Mouse (Mus musculus) hindbrain, embryonic 16.5 days (tissue): Measurements from ENCODE around the gene Bcl7c. TPM values are rescaled to one million over a fixed set of nuclear protein-coding genes. Genes with fewer than 3 reads are reported as not detected.

ENCODE experiments used
- ATAC-seq: fragments of 200-750 bp; cut with Nextera tagmentation; 2 replicates; pipeline ENCODE4 v1.8.0; 2017; ENCODE audit warnings: moderate TSS enrichment, moderate library complexity
- H3K27ac ChIP-seq: fragments of 300-500 bp; sonication (generic); 2 replicates; pipeline ENCODE4 v1.5.1; 2014; ENCODE audit warnings: low read depth, mild to moderate bottlenecking, control low read depth, low read length, moderate library complexity
- H3K27me3 ChIP-seq: fragments of 300-500 bp; sonication (generic); replicated peaks from 2 replicates; pipeline ENCODE4 v1.6.1; 2014; ENCODE audit warnings: low read length; ENCODE audit not compliant: control insufficient read depth, insufficient read depth
- H3K36me3 ChIP-seq: fragments of 300-500 bp; sonication (generic); 2 replicates; pipeline ENCODE4 v1.6.1; 2014; ENCODE audit warnings: mild to moderate bottlenecking, low read length, moderate library complexity, mixed read lengths; ENCODE audit not compliant: control insufficient read depth, insufficient read depth
- H3K4me1 ChIP-seq: fragments of 300-500 bp; sonication (generic); 2 replicates; pipeline ENCODE4 v1.6.1; 2014; ENCODE audit warnings: low read depth, low read length; ENCODE audit not compliant: control insufficient read depth, insufficient read depth
- H3K4me2 ChIP-seq: fragments of 300-500 bp; sonication (generic); 2 replicates; pipeline ENCODE4 v1.6.1; 2014; ENCODE audit warnings: mild to moderate bottlenecking, low read length, control low read depth, moderate library complexity
- H3K4me3 ChIP-seq: fragments of 300-500 bp; sonication (generic); 2 replicates; pipeline ENCODE4 v1.5.1; 2014; ENCODE audit warnings: mild to moderate bottlenecking, low read length, control low read depth, moderate library complexity
- H3K9ac ChIP-seq: fragments of 300-500 bp; sonication (generic); 2 replicates; pipeline ENCODE4 v1.6.1; 2014; ENCODE audit warnings: low read depth, mild to moderate bottlenecking, control low read depth, low read length, moderate library complexity
- H3K9me3 ChIP-seq: fragments of 300-500 bp; sonication (generic); 2 replicates; pipeline ENCODE4 v1.6.1; 2014; ENCODE audit warnings: mild to moderate bottlenecking, low read length, moderate library complexity; ENCODE audit not compliant: control insufficient read depth
- whole genome bisulfite sequencing: fragments of 180-500 bp; shearing (Covaris S2); extraction: QIAGEN DNeasy Blood & Tissue Kit; methylation state at CpG from one replicate; pipeline ENCODE4 v1.1.7; 2014; 5-methylcytosine and 5-hydroxymethylcytosine counted together
- polyA plus RNA-seq: library from polyadenylated mRNA; unstranded; fragments of >200 nt; fragmentation: Nextera tagmentation; extraction: Ambion mirVana; gene quantifications from 2 replicates; pipeline ENCODE4 v1.2.1, GENCODE M21; 2015

Bcl7c gene
- polyA plus RNA-seq, 1 experiment from 2014 or later = 41.9 TPM

- H3K9me3 ChIP-seq = no peaks in the 10 kb centered on the region
- WGBS = 24% methylated on average over 2 of the region's 2 CpGs
- no peak for ATAC-seq
Measured at GRCm38 (mm10) chr7:127725490-127725889, 16.8 kb upstream of the Bcl7c start.

GRCm38 (mm10) chr7:127719258-127719657, 10.5 kb upstream of the Bcl7c start:
- ATAC-seq = no peak
- no peaks in the 10 kb centered on the region for H3K36me3 ChIP-seq
- H3K27ac ChIP-seq = no peak overlapping the region
- H3K9ac ChIP-seq = no peak overlapping the region
- H3K4me1 ChIP-seq = peaks cover 7% of the 10 kb centered on the region
- H3K4me3 ChIP-seq = no peak overlapping the region
- no peaks in the 10 kb centered on the region for H3K27me3 ChIP-seq
- no peaks in the 10 kb centered on the region for H3K9me3 ChIP-seq
- WGBS = 87% methylated on average over 6 of the region's 6 CpGs
- H3K4me2 ChIP-seq = no peak overlapping the region

More at GRCm38 (mm10) chr7:127725490-127725889, 16.8 kb upstream of the Bcl7c start:
- no peak overlapping the region for H3K9ac ChIP-seq
- H3K4me3 ChIP-seq = no peak overlapping the region
- H3K36me3 ChIP-seq = no peaks in the 10 kb centered on the region
- no peak overlapping the region for H3K27ac ChIP-seq
- no peaks in the 10 kb centered on the region for H3K4me1 ChIP-seq
- no peaks in the 10 kb centered on the region for H3K27me3 ChIP-seq
- H3K4me2 ChIP-seq = no peak overlapping the region

GRCm38 (mm10) chr7:127718339-127718738, 9.6 kb upstream of the Bcl7c start:
- Histone ChIP-seq H3K36me3 (no peaks in the 10 kb centered on the region), H3K4me1 (peaks cover 7% of the 10 kb centered on the region), H3K9me3 (no peaks in the 10 kb centered on the region), H3K27me3 (no peaks in the 10 kb centered on the region), H3K4me3 (no peak overlapping the region), H3K27ac (no peak overlapping the region), H3K9ac (no peak overlapping the region), H3K4me2 (no peak overlapping the region)
- no peak for ATAC-seq
- WGBS = 88% methylated on average over 6 of the region's 6 CpGs

DNA sequence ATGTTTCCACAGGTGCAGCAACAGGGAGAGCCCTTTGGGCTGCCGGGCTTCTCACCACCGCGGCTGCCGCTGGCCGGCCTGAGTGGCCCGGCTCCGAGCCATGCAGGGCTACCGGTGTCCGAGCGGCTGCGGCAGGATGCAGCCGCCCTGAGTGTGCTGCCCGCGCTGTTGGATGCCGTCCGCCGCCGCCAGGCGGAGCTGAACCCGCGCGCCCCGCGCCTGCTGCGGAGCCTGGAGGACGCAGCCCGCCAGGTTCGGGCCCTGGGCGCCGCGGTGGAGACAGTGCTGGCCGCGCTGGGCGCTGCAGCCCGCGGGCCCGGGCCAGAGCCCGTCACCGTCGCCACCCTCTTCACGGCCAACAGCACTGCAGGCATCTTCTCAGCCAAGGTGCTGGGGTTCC, 8.3 kb upstream of the Bcl7c start:
- H3K4me1 ChIP-seq = peaks cover 12% of the 10 kb centered on the region
- peak; percentile 44 for ATAC-seq
- peak overlapping the region; percentile 75 for H3K9ac ChIP-seq
- H3K4me2 ChIP-seq = peak overlapping the region; percentile 81
- no peaks in the 10 kb centered on the region for H3K27me3 ChIP-seq
- no peaks in the 10 kb centered on the region for H3K9me3 ChIP-seq
- no peak overlapping the region for H3K27ac ChIP-seq
- H3K36me3 ChIP-seq = no peaks in the 10 kb centered on the region
- peak overlapping the region; percentile 46 for H3K4me3 ChIP-seq
- WGBS = under 1% methylated on average over 34 of the region's 41 CpGs

- H3K27me3 ChIP-seq = no peaks in the 10 kb centered on the region
Measured at GRCm38 (mm10) chr7:127714816-127715215, 6.1 kb upstream of the Bcl7c start.

DNA sequence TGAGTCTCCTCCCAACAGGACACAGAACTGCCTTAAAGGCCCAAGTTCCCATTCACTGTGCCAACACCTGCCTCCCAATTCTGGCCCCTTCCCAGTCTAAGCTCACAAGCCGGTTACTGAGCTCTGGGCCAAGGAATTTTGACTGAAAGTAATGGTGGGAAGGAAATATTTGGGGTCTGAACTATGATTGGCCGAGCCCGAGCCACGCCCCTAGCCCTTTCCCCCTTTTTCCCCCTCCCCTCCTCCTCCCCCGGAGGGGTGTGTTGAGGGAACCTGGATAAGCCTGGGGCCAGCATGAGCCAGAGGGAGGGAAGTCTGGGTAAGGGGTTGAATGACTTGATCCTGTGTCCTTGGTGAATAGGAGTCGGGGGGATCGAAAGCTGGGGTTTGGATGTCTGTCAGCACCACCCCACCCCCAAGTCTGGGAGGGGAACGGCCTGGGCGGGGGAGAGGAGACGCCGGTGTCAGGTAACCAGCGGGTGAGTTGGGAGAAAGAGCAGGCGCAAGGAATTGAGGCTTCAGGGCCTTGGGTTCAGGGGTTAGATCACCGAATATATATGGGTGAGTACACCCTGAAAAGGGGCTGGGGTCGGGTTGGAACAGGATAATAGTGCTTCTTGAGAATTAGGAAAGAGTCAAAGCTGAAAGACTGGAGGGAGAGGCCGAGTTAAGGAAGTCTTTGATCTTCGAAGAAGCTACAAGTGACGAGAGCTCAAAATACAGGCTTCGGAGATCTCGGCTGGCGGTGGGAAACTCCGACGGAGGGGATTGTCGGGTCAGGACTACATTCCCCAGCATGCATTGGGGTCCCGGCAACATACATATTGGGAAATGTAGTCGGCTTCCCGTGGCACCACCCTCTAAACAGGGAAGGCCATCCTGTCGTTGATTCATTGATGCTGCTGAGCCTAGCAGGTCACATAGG, 4.0 kb upstream of the Bcl7c start, which contains the start of gene Ctf1:
Gene Ctf1, plus strand, starts transcription at position 276 of the 925 bp plus-strand sequence.
- Histone ChIP-seq H3K9ac (peak within 1 kb of the TSS; percentile 50), H3K9me3 (no peaks in the 10 kb centered on the region), H3K27me3 (no peaks in the 10 kb centered on the region), H3K4me1 (peaks cover 20% of the 10 kb centered on the region), H3K4me2 (peak within 1 kb of the TSS; percentile 67), H3K4me3 (peak within 1 kb of the TSS; percentile 37), H3K36me3 (no peaks in the 10 kb centered on the region), H3K27ac (peak within 1 kb of the TSS; percentile 64; the same call in 1 of the 2 replicates)
- ATAC-seq = peak; percentile 66
- 2% methylated on average over 28 of the region's 28 CpGs for WGBS

More at GRCm38 (mm10) chr7:127714816-127715215, 6.1 kb upstream of the Bcl7c start:
- H3K36me3 ChIP-seq = no peaks in the 10 kb centered on the region
- 82% methylated on average over 4 of the region's 4 CpGs for WGBS
- no peak overlapping the region for H3K27ac ChIP-seq
- no peak overlapping the region for H3K9ac ChIP-seq
- H3K4me1 ChIP-seq = peaks cover 12% of the 10 kb centered on the region
- H3K4me2 ChIP-seq = no peak overlapping the region
- no peak overlapping the region for H3K4me3 ChIP-seq
- no peak for ATAC-seq
- H3K9me3 ChIP-seq = no peaks in the 10 kb centered on the region

- no peaks in the 10 kb centered on the region for H3K9me3 ChIP-seq
- H3K4me3 ChIP-seq = no peak overlapping the region
- ATAC-seq = no peak
- H3K27ac ChIP-seq = no peak overlapping the region
- H3K9ac ChIP-seq = no peak overlapping the region
- H3K4me1 ChIP-seq = peaks cover 22% of the 10 kb centered on the region
- 81% methylated on average over 3 of the region's 3 CpGs for WGBS
- no peaks in the 10 kb centered on the region for H3K36me3 ChIP-seq
- no peak overlapping the region for H3K4me2 ChIP-seq
- H3K27me3 ChIP-seq = no peaks in the 10 kb centered on the region
Measured at GRCm38 (mm10) chr7:127711456-127711855, 2.7 kb upstream of the Bcl7c start.

- H3K9ac ChIP-seq = no peak overlapping the region
- H3K4me3 ChIP-seq = no peak overlapping the region
- H3K27ac ChIP-seq = no peak overlapping the region
- no peak for ATAC-seq
- 95% methylated on average over 3 of the region's 3 CpGs for WGBS
- H3K36me3 ChIP-seq = no peaks in the 10 kb centered on the region
- H3K4me1 ChIP-seq = peaks cover 22% of the 10 kb centered on the region
- H3K9me3 ChIP-seq = no peaks in the 10 kb centered on the region
- no peaks in the 10 kb centered on the region for H3K27me3 ChIP-seq
- no peak overlapping the region for H3K4me2 ChIP-seq
Measured at GRCm38 (mm10) chr7:127711031-127711430, 2.3 kb upstream of the Bcl7c start.

DNA sequence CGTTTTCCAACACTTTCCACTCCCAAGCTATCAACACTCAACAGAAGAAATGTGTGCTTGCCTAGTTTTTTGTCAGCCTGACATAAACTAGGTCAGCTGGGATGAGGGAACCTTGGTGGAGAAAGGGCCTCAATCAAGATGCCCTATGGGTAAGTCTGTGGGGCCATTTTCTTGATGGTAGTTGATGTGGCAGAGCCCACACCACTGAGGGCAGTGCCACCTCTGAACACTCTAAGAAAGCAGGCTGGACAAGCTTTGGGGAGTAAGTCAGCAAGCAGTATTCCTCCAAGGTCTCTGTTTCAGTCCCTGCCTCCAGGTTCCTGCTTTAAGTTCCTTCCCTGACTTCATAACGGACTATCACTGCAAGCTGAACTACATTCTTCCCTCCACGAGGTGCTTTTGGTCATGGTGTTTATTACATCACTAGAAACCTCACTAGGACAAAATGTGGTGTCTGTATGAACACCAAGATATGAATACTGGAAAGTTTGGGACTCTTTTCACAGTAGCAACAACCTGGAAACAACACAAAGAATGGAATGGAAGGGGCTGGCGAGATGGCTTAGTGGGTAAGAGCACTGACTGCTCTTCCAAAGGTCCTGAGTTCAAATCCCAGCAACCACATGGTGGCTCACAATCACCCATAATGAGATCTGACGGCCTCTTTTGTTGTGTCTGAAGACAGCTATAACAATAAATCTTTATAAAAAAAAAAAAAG, 687 bp upstream of the Bcl7c start:
- Histone ChIP-seq H3K27ac (peak overlapping the region; percentile 95; the same call in 1 of the 2 replicates), H3K9ac (peak overlapping the region; percentile 94), H3K27me3 (no peaks in the 10 kb centered on the region), H3K36me3 (peaks cover 6% of the 10 kb centered on the region; the same call in 1 of the 2 replicates), H3K4me3 (peak overlapping the region; percentile 80), H3K4me1 (peaks cover 22% of the 10 kb centered on the region), H3K4me2 (peak overlapping the region; percentile 69), H3K9me3 (no peaks in the 10 kb centered on the region)
- no peak for ATAC-seq
- WGBS = 78% methylated on average over 5 of the region's 5 CpGs
